Mouse (Mus musculus) limb, embryonic 10.5 days (tissue): ENCODE measurements around the gene Cntn5. TPM values are rescaled to one million over a fixed set of nuclear protein-coding genes. Genes with fewer than 3 reads are reported as not detected.

ENCODE experiments used
- DNase-seq: peaks from one replicate; pipeline ENCODE4 v3.0.0-alpha.2; 2017; ENCODE audit warnings: low spot score
- H3K27ac ChIP-seq: fragments of 300-500 bp; sonication (generic); 2 replicates; pipeline ENCODE4 v1.5.1; 2016; ENCODE audit warnings: mild to moderate bottlenecking
- H3K27me3 ChIP-seq: fragments of 300-500 bp; sonication (generic); 2 replicates; pipeline ENCODE4 v1.6.1; 2016; ENCODE audit warnings: low read depth, mild to moderate bottlenecking; ENCODE audit not compliant: poor library complexity, severe bottlenecking
- H3K36me3 ChIP-seq: fragments of 300-500 bp; sonication (generic); 2 replicates; pipeline ENCODE4 v1.6.1; 2016; ENCODE audit warnings: mild to moderate bottlenecking, moderate library complexity
- H3K4me1 ChIP-seq: fragments of 300-500 bp; sonication (generic); 2 replicates; pipeline ENCODE4 v1.6.1; 2016
- H3K4me3 ChIP-seq: fragments of 300-500 bp; sonication (generic); 2 replicates; pipeline ENCODE4 v1.5.1; 2016; ENCODE audit warnings: mild to moderate bottlenecking, moderate library complexity
- H3K9me3 ChIP-seq: fragments of 300-500 bp; sonication (generic); replicated peaks from 2 replicates; pipeline ENCODE4 v1.6.1; 2016; ENCODE audit warnings: mild to moderate bottlenecking
- WGBS: fragments of 180-500 bp; shearing (Covaris S2); methylation state at CpG from one replicate; pipeline ENCODE4 v1.1.7; 2016; 5-methylcytosine and 5-hydroxymethylcytosine counted together
- polyA plus RNA-seq: library from polyadenylated mRNA; unstranded; fragments of >200 nt; fragmentation: Nextera tagmentation; extraction: Ambion mirVana; gene quantifications from 2 replicates; pipeline ENCODE4 v1.2.1, GENCODE M21; 2016

Gene Cntn5
- polyA plus RNA-seq, 1 experiment from 2014 or later, result 0.90 TPM

- no peaks in the 10 kb centered on the region for H3K9me3 ChIP-seq
- DNase-seq, result no peak
- H3K27me3 ChIP-seq, result no peaks in the 10 kb centered on the region
- H3K27ac ChIP-seq, result no peak overlapping the region
- H3K4me1 ChIP-seq, result no peaks in the 10 kb centered on the region
- H3K36me3 ChIP-seq, result no peaks in the 10 kb centered on the region
- no peak overlapping the region for H3K4me3 ChIP-seq
Observed at GRCm38 (mm10) chr9:9769659-9770058, 1134.9 kb downstream of the Cntn5 start.

- 88% methylated on average over 1 of the region's 1 CpGs for WGBS
- Histone ChIP-seq H3K36me3 (no peaks in the 10 kb centered on the region), H3K27me3 (no peaks in the 10 kb centered on the region), H3K4me3 (no peak overlapping the region), H3K9me3 (no peaks in the 10 kb centered on the region), H3K27ac (no peak overlapping the region), H3K4me1 (no peaks in the 10 kb centered on the region)
- no peak for DNase-seq
Observed at GRCm38 (mm10) chr9:9718145-9718544, 1186.4 kb downstream of the Cntn5 start.

DNA sequence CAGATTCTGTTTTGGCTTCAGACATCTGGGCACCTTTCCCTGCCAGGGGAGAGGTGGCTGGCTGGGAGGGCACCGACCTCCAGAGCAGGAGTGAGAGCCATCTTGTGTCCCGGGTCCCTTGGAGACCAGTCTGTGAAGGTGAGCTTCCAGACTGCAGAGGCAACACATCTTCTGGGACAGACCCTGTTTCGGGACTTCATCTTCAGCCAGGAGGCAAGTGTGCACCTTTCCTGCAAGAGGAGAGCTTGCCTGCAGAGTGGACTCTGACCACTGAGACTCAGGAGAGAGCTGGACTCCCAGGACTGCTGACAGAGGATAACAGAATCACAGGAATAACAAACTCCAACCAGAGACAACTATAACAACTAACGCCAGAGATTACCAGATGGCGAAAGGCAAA is 1195.9 kb downstream of the Cntn5 start:
- no peak for DNase-seq
- no peaks in the 10 kb centered on the region for H3K9me3 ChIP-seq
- WGBS, result 93% methylated on average over 5 of the region's 5 CpGs
- H3K4me3 ChIP-seq, result no peak overlapping the region
- H3K36me3 ChIP-seq, result no peaks in the 10 kb centered on the region
- H3K27me3 ChIP-seq, result no peaks in the 10 kb centered on the region
- no peak overlapping the region for H3K27ac ChIP-seq
- H3K4me1 ChIP-seq, result no peaks in the 10 kb centered on the region

DNA sequence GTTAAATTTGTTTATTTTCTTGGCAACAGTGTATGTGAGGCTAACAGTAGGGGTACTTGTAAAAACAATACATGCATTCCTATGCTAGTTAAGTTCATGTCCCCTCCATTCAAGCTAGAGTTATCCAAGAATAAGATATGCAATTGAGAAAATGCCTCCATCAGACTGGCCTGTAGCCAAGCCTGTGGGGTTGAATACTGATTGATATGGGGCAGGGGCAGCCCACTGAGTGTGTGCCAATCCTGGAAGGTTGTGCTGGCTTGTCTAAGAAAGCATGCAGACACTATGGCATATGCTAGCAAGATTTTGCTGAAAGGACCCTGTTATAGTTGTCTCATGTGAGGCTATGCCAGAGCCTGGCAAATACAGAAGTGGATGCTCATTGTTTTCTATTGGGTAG is 1196.8 kb downstream of the Cntn5 start:
- Histone ChIP-seq H3K27ac (no peak overlapping the region), H3K4me3 (no peak overlapping the region), H3K4me1 (no peaks in the 10 kb centered on the region), H3K36me3 (no peaks in the 10 kb centered on the region), H3K9me3 (no peaks in the 10 kb centered on the region), H3K27me3 (no peaks in the 10 kb centered on the region)
- no peak for DNase-seq

GRCm38 (mm10) chr9:9705180-9705579 is 1199.4 kb downstream of the Cntn5 start:
- Histone ChIP-seq H3K27me3 (no peaks in the 10 kb centered on the region), H3K27ac (no peak overlapping the region), H3K9me3 (no peaks in the 10 kb centered on the region), H3K4me1 (no peaks in the 10 kb centered on the region), H3K4me3 (no peak overlapping the region), H3K36me3 (no peaks in the 10 kb centered on the region)
- DNase-seq, result no peak
- WGBS, result 91% methylated on average over 1 of the region's 1 CpGs

DNA sequence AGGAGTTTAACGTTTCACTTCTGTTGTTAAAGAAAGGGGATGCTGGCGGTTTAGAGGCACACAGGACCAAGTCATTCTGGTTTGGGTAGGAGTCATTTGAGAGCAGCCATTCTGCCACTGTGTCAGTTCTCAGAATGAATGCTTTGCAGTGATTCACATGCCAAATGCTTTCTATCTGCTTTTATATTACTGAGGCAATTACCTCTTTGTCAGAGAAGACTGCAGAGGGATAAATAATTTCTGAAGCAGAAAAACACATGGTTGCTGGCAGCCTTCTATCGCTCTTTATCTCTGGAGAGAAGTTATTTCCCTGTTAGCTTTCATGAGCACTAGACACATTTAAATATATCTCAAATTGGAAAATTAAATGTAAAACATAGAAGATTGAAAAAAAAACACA is 1207.9 kb downstream of the Cntn5 start:
- Histone ChIP-seq H3K27me3 (no peaks in the 10 kb centered on the region), H3K9me3 (no peaks in the 10 kb centered on the region), H3K4me1 (no peaks in the 10 kb centered on the region), H3K4me3 (no peak overlapping the region), H3K27ac (no peak overlapping the region), H3K36me3 (no peaks in the 10 kb centered on the region)
- WGBS, result 80% methylated on average over 3 of the region's 3 CpGs
- no peak for DNase-seq

GRCm38 (mm10) chr9:9682348-9682884 is 1222.2 kb downstream of the Cntn5 start:
- Histone ChIP-seq H3K4me1 (no peaks in the 10 kb centered on the region), H3K36me3 (no peaks in the 10 kb centered on the region), H3K4me3 (no peak overlapping the region), H3K27me3 (no peaks in the 10 kb centered on the region), H3K27ac (no peak overlapping the region), H3K9me3 (no peaks in the 10 kb centered on the region)
- WGBS, result 94% methylated on average over 5 of the region's 5 CpGs
- DNase-seq, result no peak

GRCm38 (mm10) chr9:9676078-9676477 is 1228.5 kb downstream of the Cntn5 start:
- H3K4me1 ChIP-seq, result 0 out of 2 replicates have a peak, but pooled peaks cover 4% of the 10 kb centered on the region
- no peaks in the 10 kb centered on the region for H3K27me3 ChIP-seq
- no peaks in the 10 kb centered on the region for H3K36me3 ChIP-seq
- 78% methylated on average over 4 of the region's 4 CpGs for WGBS
- no peak overlapping the region for H3K27ac ChIP-seq
- no peak overlapping the region for H3K4me3 ChIP-seq
- no peaks in the 10 kb centered on the region for H3K9me3 ChIP-seq
- no peak for DNase-seq

- 83% methylated on average over 5 of the region's 5 CpGs for WGBS
- DNase-seq, result no peak
- Histone ChIP-seq H3K4me3 (no peak overlapping the region), H3K27me3 (no peaks in the 10 kb centered on the region), H3K36me3 (no peaks in the 10 kb centered on the region), H3K27ac (no peak overlapping the region), H3K4me1 (0 out of 2 replicates have a peak, but pooled peaks cover 4% of the 10 kb centered on the region), H3K9me3 (no peaks in the 10 kb centered on the region)
Observed at GRCm38 (mm10) chr9:9674531-9674930, 1230.0 kb downstream of the Cntn5 start.

DNA sequence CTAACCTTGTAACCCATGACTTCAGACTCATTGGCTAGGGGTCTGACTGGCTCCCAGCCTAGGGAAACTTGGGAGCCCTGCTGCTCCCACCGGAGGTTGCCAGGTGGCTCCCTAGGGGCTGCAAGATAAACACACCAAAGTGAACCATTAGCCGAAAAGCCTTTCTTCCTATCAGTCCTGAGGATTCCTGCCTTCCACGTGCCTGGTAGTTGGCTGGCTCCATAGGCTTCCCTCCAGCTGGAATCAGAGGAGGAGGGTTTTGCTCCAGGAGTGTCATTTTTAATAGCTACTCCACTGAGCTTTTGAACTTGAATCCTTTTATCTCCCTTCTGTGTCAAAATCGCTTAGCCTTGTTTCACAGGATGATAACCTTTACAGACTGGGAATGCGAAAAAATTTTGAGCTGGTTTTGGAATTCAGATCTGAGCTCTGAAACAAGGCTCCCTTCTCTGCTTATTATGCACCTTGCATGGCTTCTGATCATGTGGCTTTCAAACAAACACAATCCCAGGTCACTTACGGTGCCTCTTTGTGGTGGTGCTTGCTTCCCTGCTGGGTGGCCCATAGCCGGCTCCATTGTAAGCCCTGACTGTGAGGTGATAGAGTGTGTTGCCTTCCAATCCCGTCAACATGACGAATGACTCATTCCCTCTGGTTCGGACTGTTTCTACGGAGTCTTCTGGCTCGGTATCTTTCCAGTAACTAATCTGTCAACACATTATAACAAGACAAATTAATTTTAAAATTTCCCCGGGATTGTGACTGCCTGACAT is 1231.1 kb downstream of the Cntn5 start:
- 10% methylated on average over 13 of the region's 13 CpGs for WGBS
- Histone ChIP-seq H3K9me3 (no peaks in the 10 kb centered on the region), H3K36me3 (no peaks in the 10 kb centered on the region), H3K4me3 (no peak overlapping the region), H3K27ac (no peak overlapping the region), H3K4me1 (0 out of 2 replicates have a peak, but pooled peaks cover 4% of the 10 kb centered on the region), H3K27me3 (no peaks in the 10 kb centered on the region)
- DNase-seq, result no peak

GRCm38 (mm10) chr9:9653463-9653862 is 1251.1 kb downstream of the Cntn5 start:
- H3K9me3 ChIP-seq, result no peaks in the 10 kb centered on the region
- H3K36me3 ChIP-seq, result no peaks in the 10 kb centered on the region
- H3K4me1 ChIP-seq, result no peaks in the 10 kb centered on the region
- no peaks in the 10 kb centered on the region for H3K27me3 ChIP-seq
- H3K27ac ChIP-seq, result no peak overlapping the region
- 87% methylated on average over 3 of the region's 3 CpGs for WGBS
- no peak overlapping the region for H3K4me3 ChIP-seq
- DNase-seq, result no peak

GRCm38 (mm10) chr9:9647361-9647760 is 1257.2 kb downstream of the Cntn5 start:
- H3K9me3 ChIP-seq, result no peaks in the 10 kb centered on the region
- no peaks in the 10 kb centered on the region for H3K4me1 ChIP-seq
- H3K36me3 ChIP-seq, result no peaks in the 10 kb centered on the region
- H3K4me3 ChIP-seq, result no peak overlapping the region
- no peak overlapping the region for H3K27ac ChIP-seq
- 79% methylated on average over 3 of the region's 3 CpGs for whole genome bisulfite sequencing
- H3K27me3 ChIP-seq, result no peaks in the 10 kb centered on the region
- no peak for DNase-seq

DNA sequence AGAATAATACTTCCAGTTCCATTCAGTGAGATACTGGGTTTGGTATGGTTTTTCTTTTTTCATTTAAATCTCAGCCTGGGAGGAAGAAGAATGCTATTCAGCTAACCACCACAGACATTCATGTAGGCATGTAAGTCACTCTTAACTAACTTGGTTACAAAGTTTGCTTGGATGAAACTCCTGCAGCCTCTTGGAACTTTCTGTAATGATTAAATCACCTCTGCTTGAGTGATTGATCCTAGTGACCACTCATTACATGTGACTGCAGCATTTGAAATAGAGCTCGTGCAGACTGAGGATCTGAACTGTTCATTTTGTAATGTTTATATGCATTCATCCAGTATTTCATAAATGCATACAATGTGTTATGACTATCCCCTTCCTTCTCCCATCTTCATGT is 1258.3 kb downstream of the Cntn5 start:
- H3K36me3 ChIP-seq, result no peaks in the 10 kb centered on the region
- H3K27ac ChIP-seq, result no peak overlapping the region
- 90% methylated on average over 1 of the region's 1 CpGs for WGBS
- H3K9me3 ChIP-seq, result no peaks in the 10 kb centered on the region
- no peaks in the 10 kb centered on the region for H3K4me1 ChIP-seq
- no peaks in the 10 kb centered on the region for H3K27me3 ChIP-seq
- DNase-seq, result no peak
- H3K4me3 ChIP-seq, result no peak overlapping the region
